Mouse (Mus musculus) spleen, adult 2 months (tissue): ENCODE measurements around the gene Ampd3.

Source experiments
- CTCF ChIP-seq: fragments of 200-500 bp; IDR thresholded peaks from 2 replicates; pipeline ENCODE4 v1.5.1; 2011; ENCODE audit warnings: mild to moderate bottlenecking, inconsistent platforms; ENCODE audit not compliant: insufficient read depth, insufficient read length, insufficient replicate concordance; ENCODE audit errors: extremely low read depth
- POLR2A ChIP-seq: fragments of 200-500 bp; IDR thresholded peaks from 2 replicates; pipeline ENCODE4 v1.6.1; 2011; ENCODE audit warnings: low read depth, low read length, inconsistent platforms

DNA sequence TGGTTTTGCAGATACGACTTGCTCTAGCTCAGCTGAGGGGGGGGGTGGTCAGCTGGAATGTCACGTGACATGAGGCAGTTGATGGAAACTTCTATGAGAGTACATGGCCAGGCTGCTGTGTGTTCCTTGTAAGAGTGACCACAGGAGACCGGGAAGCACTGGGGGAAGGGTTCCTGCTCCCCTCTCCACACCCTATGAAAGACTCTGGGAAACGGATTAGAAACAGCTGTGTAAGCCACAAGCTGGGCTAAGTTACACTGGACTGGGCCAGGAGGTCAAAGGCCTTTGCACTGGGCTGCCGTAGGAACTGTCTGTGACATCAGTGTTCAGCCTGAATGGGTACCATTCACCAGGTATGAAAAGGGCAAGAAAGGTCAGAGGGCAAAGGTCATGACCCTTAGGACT, 14.1 kb upstream of the Ampd3 start:
- no peak for TF ChIP-seq CTCF
- no peak for TF ChIP-seq POLR2A
